Mouse (Mus musculus): ENCODE measurements around the gene Psme1.

Gene Psme1

DNA sequence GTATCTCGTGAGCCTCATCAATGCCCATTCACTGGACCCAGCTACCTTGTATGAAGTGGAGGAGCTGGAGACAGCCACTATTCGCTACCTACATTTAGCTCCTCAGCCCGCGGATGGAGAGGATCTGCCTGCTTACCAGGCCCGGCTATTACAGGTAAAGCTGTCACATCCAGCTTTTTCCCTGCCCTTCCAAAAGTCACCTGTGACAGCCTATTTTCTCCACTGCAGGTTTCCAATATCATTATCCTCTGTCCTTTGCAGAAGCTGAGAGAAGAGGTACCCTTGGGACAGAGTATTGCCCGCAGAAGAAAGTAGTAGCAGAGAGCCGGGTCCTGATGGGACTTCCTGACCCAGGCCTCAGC is 25.3 kb downstream of the Psme1 start, which contains the start of gene Irf9:
Irf9 (plus strand) TSS at position 301 of the 362 bp plus-strand sequence.
- no peak for DNase-seq

DNA sequence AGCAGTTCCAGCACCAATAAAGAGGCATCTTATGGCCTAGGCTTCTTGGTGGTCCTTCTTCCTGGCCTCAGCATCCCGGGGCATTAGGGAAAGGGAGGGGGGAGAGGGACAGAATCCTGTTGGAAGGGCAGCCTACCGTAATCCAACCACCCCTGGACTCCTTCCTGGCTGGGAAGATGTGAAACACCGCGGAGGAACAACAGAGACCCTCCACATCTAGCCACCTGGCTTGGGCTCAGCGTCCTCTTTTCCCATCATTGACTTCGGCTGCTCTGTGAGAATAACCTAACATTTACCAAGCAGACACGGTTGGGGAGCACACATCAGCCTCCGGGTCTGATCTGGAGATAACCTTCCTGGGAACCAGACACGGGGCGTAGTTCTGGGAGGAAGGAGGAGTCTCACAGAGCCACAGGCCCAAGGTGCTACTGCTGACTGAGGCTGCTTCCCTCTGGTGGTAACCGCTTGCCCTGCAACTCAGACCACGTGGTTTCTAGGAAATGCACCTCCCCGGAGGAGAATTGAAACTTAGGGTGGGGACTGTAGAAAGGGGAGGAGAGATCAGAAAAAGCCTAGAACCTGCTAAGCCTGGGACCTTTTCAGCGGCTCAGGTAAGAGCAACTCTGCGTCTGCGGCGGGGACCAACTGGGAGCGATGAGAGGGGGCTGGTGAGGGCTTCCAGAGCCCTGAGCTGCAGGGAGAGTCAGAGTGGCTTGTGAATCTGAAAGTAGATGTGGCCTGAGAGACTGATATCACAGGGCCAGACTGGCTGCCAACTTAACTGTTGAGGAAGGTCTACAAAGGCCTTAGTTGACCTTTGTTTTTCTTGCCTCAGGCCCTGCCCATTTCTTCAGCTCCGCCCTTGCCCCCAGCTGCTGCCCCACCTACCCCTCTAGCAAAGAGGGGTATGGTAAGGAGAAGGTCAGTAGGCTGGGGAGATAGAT is 26.0 kb downstream of the Psme1 start:
- peak; percentile 93 for DNase-seq

DNA sequence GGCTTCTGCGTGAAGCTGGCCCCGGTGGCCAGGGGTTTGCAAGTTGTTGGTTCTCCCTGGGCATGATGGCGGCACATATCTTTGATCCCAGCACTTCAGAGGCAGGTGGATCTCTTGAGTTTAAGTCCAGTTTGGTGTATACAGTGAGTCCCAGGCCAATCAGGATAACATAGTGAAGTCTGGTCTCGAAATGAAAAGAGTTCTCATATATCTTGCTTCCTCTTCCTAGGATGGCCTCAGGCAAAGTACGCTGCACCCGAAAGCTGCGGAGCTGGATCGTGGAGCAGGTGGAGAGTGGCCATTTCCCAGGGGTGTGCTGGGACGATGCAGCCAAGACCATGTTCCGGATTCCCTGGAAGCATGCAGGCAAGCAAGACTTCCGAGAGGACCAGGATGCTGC is 26.9 kb downstream of the Psme1 start:
- no peak for DNase-seq

DNA sequence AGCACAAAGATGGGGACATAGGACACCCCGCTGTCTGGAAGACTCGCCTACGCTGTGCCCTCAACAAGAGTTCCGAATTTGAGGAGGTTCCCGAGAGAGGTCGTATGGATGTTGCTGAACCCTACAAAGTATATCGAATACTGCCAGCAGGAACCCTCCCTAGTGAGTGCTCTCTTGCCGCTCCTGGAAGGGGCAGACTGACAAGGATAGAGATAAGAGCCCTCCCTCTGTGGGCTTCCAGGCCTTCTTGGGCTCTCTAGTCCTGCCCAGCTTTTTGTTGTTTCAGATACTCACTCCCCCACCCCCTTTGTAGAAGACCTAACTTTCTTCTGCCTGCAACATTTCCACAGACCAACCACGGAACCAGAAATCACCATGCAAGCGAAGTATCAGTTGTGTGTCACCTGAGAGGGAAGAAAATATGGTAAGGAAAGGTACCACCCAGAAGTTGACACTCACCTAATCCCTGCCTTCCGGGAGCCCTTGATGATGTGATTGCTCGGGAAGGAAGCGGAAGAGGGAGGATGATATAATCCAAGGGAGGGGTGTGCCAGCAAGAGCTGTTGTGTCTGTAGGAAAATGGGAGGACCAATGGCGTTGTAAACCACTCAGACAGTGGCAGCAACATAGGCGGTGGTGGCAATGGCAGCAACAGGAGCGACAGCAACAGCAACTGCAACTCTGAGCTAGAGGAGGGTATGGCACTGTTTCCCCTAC is 28.0 kb downstream of the Psme1 start:
- no peak for DNase-seq

DNA sequence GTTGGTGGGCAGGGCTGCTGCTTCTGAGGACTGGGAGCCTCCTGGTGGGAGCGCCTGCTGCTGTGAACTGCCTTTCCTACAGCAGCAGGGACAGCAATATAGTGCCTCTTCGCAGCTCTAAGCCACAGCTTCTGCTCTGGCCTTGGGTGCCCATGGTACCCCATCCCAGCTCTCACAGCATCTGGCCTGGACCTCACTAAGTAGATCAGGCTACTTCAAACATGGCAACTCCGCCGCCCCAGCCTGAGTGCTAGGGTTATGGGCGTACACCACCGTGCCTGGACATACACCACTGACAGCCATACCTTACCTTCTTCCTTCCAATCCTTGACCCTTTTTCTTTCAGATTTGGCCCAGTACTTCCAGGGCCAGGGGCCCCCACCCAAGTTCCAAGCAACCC is 30.4 kb downstream of the Psme1 start:
- no peak for DNase-seq

DNA sequence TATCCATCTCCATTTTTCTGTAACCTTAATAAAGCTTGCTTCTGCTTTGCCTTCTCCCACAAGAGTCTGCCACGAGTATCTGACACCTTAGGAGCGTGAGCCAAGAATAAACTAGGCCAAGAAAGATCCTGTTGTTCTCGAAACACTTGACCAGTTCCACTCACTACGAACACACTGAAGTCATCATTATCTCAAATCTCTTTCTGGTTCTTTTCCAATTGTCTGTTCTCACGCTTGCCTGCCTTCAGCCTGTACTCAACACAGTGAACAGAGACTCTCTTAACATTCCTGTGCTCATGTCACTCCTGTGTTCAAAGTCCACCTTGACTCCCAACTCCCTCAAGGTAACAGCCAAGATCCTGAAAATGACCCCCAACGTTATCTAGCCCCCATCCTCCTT is 35.4 kb downstream of the Psme1 start:
- no peak for DNase-seq

DNA sequence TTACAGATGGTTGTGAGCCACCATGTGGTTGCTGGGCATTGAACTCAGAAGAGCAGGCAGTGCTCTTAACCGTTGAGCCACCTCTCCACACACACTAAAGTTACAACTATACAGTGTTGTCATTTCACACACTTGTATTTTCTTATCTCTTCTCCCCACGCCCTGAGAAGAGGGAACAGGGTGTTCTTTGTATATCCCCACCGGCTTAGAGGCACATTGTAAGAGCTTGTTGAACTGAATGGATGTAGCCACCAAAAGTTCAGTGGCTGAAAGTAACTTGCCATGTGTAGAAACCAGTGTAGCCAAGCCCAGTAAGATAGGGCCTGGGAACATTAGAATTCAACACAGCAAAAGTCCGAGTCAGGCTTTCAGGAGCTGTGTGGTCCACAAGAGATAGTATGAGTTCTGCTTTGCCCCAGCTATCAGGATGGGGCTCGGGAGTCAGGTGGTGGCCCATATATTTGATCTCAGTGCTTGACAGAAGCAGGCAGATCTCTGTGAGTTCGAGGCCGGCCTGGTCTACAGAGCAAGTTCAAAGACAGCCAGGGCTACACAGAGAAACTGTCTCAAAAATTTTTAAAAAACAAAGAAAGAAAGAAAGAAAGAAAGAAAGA is 36.7 kb downstream of the Psme1 start:
- no peak for DNase-seq

DNA sequence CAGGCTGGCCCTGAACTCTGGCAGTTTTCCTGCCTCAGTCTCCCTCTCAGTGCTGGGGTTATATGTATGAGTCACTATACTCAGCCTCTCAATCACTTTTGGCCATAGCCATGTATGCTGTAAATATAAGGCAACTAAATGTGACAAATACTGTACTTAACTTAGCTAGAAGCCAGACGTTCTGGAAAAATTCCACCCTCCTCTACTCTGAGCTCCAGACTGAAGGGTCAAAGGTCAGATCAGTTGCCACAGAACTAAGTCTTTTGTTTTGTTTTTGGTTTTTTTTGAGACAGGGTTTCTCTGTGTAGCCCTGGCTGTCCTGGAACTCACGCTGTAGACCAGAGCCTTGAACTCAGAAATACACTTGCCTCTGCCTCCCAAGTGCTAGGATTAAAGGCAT is 38.0 kb downstream of the Psme1 start:
- no peak for DNase-seq

DNA sequence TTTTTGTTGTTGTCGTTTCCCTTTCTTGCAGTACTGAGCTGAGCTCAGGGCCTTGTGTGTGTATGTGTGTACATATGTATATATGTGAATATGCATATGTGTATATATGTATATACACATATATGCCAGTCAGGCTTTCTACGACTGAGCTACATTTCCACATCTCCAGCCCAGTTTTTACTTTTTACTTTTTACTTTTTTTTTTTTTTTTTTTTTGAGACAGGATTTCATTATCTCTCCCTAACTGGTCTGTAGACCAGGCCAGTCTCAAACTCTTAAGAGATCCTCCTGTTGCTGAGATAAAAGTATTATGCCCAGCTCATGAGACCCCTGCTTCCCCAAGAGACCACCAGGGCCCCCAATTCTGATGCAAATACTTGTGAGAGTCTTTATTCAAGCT is 38.9 kb downstream of the Psme1 start:
- no peak for DNase-seq

DNA sequence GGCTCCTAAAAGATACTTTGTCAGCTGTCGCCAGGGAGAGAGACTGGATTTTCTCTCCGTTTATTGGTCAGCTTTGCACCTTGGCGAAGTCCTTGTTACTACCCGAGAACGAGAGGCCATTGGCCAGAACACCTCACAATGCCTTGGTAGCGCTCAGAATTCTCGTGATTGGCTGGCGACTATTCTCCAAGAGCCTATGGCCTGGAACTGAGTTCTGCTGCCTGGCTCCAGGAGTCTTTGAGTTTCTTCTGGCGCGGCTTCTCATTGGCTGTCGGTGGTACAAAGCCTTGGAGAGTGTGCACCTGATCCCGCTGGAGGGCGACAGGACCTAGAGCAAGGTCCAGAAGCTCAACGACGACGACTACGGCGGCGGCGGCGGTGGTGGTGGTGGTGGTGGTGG is 39.9 kb downstream of the Psme1 start, which contains the start of gene Rec8:
Rec8 (plus strand) TSS at position 216 of the 400 bp plus-strand sequence.
- DNase-seq: no peak

DNA sequence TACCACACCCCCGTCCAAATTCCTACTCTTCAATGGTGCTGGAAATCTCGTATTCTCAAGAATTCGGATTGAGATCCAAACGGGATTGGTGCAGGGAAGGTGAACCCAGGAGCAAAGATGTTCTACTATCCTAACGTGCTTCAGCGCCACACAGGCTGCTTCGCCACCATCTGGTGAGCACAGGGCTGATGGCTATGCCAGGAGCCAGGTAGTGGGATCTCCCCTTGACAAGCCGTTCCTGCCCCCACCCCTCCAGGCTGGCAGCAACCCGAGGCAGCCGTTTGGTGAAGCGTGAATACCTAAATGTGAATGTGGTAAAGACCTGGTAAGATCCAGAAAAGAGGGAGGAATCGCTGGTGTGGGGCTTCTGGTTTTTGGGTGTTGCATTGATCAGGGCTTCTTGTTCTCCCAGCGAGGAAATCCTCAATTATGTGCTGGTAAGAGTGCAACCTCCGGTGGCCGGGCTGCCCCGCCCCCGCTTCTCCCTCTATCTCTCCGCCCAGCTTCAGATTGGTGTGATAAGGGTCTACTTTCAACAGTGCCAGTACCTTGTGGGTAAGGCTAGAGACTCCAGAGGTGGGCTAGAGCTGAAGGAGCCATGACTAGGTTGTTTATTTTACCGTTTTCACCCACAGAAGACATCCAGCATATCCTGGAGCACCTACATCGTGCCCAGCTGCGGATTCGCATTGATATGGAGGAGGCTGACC is 40.7 kb downstream of the Psme1 start:
- peak; percentile 31 for DNase-seq

DNA sequence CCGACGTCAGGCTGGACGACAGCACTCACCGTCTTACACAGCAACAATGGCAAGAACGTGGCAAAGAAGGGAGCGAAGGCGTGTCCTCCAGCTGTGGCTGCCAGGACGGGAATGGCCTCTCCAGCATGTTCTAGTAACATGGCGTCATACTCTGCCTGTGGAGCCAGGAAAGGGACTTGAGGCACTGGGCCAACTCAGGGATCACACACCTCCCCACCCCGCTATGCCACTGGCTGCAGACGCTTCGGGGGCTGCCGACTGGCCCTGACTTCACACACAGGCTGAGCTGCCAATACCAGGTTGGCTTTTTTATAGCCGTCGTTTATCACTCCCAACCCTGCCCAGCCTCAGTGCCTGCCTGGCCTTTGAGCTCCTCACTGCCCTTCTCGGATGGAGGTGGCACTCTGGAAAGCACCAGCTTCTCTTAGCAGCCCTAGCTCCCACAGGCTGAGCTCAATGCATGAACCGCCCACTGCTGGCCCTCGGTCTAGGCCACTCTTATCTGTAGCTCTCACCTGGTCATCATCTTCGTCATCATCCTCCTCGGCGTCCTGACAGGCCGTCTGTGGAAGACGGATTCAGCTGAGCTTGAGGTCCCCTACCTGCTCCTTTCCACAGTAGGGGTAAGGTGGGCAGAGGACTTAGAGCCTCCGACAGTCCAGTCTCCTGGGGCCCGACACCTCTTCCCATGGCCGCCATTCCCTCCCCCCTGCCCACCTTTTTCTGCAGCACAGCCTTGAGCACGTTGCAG is 50.3 kb downstream of the Psme1 start:
- no peak for DNase-seq

DNA sequence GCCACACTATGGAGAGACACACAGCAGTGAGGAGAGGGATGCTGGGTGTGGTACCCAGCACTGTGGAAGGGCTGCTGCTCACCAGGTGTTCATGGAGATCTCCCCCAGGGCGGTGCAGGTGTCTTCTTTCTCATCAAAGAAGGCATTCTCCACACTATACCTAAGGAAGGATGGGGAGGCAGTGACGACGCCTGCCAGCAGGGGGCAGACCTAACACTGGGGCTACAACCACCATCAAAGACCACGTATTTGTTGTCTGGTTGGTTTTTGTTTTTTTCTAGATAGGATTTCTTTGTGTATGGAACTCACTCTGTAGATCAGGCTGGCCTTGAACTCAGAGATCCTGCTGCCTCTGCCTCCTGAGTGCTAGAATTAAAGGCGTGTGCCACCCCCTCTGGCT is 51.4 kb downstream of the Psme1 start:
- peak; percentile 94 for DNase-seq

Data from thymus, postnatal 4 days (tissue).